Mouse (Mus musculus) thymus, postnatal 4 days (tissue): Measurements from ENCODE around the gene Nmral1.
"Not testable (repeated sequence)": the region's sequence is repeated elsewhere in the genome, so short reads cannot be mapped to it uniquely, and the experiment has no call there.

Source experiments
- DNase-seq: peaks from one replicate; pipeline ENCODE4 v3.0.0; 2021

Gene Nmral1

GRCm38 (mm10) chr16:4713861-4714710, 5.1 kb downstream of the Nmral1 start:
- no peak for DNase-seq

- DNase-seq, result no peak
These were observed 8.0 kb downstream of the Nmral1 start for GRCm38 (mm10) chr16:4711173-4711572.

GRCm38 (mm10) chr16:4705541-4705940, 13.6 kb downstream of the Nmral1 start:
- DNase-seq, result no peak

- no peak for DNase-seq
These were observed 16.5 kb downstream of the Nmral1 start for GRCm38 (mm10) chr16:4702646-4703045.

GRCm38 (mm10) chr16:4701211-4701610, 17.9 kb downstream of the Nmral1 start:
- no peak for DNase-seq

- not testable (repeated sequence) for DNase-seq
These were observed 29.8 kb downstream of the Nmral1 start for GRCm38 (mm10) chr16:4689371-4689770.

GRCm38 (mm10) chr16:4684457-4684791, 34.7 kb downstream of the Nmral1 start:
- no peak for DNase-seq

- DNase-seq, result peak; percentile 99
These were observed 35.3 kb downstream of the Nmral1 start for GRCm38 (mm10) chr16:4683581-4684456.

GRCm38 (mm10) chr16:4683193-4683580, 36.0 kb downstream of the Nmral1 start:
- DNase-seq, result no peak

GRCm38 (mm10) chr16:4682628-4683179, 36.5 kb downstream of the Nmral1 start:
- DNase-seq, result no peak

GRCm38 (mm10) chr16:4680922-4681455, 38.2 kb downstream of the Nmral1 start:
- DNase-seq, result not testable (repeated sequence)

- DNase-seq, result peak; percentile 93
These were observed 39.8 kb downstream of the Nmral1 start, which contains the start of gene Coro7 for GRCm38 (mm10) chr16:4679121-4680018. Coro7 (minus strand) TSS chr16:4679777.

GRCm38 (mm10) chr16:4678080-4678479, 41.1 kb downstream of the Nmral1 start:
- DNase-seq, result no peak

GRCm38 (mm10) chr16:4676836-4677235, 42.3 kb downstream of the Nmral1 start:
- no peak for DNase-seq

GRCm38 (mm10) chr16:4674091-4674490, 45.1 kb downstream of the Nmral1 start:
- DNase-seq, result peak; percentile 67

GRCm38 (mm10) chr16:4670317-4670716, 48.8 kb downstream of the Nmral1 start:
- no peak for DNase-seq

- peak; percentile 93 for DNase-seq
These were observed 51.9 kb downstream of the Nmral1 start for GRCm38 (mm10) chr16:4667190-4667808.

- DNase-seq, result no peak
These were observed 53.4 kb downstream of the Nmral1 start for GRCm38 (mm10) chr16:4665726-4666125.

- DNase-seq, result no peak
These were observed 55.4 kb downstream of the Nmral1 start for GRCm38 (mm10) chr16:4663806-4664205.

GRCm38 (mm10) chr16:4661605-4662004, 57.6 kb downstream of the Nmral1 start:
- no peak for DNase-seq
